Mouse (Mus musculus) cerebellum, adult 2 months (tissue): ENCODE data around the gene Kdelc2.

Experiments used
- CTCF ChIP-seq: fragments of 200-500 bp; IDR thresholded peaks from 2 replicates; pipeline ENCODE4 v1.5.1; 2011; ENCODE audit warnings: low read depth, mild to moderate bottlenecking, control low read depth, low read length, moderate library complexity, borderline replicate concordance; ENCODE audit not compliant: insufficient read depth
- POLR2A ChIP-seq: fragments of 200-500 bp; IDR thresholded peaks from 2 replicates; pipeline ENCODE4 v1.6.1; 2011; ENCODE audit warnings: low read length, control low read depth, borderline replicate concordance; ENCODE audit not compliant: insufficient read depth

- TF ChIP-seq CTCF, result no peak
- TF ChIP-seq POLR2A, result no peak
Measured at GRCm38 (mm10) chr9:53402991-53403390, 19.2 kb downstream of the Kdelc2 start.
